Mouse (Mus musculus) CH12.LX (cell line): Measurements from ENCODE around the gene Mcee.

Experiments
- CTCF ChIP-seq, 2 experiments: IDR thresholded peaks in 1 of 2; conservative IDR thresholded peaks in 1 of 2; 2 replicates each; pipeline ENCODE4 v1.5.1; 2011 to 2012; ENCODE audit warnings: low read depth in 2 of 2, low read length in 2 of 2, improper control_type of control experiment in 1 of 2, inconsistent platforms in 1 of 2, mild to moderate bottlenecking in 1 of 2, moderate library complexity in 1 of 2
- JUND ChIP-seq: conservative IDR thresholded peaks from 2 replicates; pipeline ENCODE4 v1.6.1; 2011; ENCODE audit warnings: low read depth, low read length, improper control_type of control experiment
- MAFK ChIP-seq: IDR thresholded peaks from 2 replicates; pipeline ENCODE4 v1.6.1; 2011; ENCODE audit warnings: low read length, improper control_type of control experiment; ENCODE audit not compliant: insufficient replicate concordance
- MAX ChIP-seq: IDR thresholded peaks from 2 replicates; pipeline ENCODE4 v1.6.1; 2011; ENCODE audit warnings: low read length, improper control_type of control experiment
- MAZ ChIP-seq: IDR thresholded peaks from 2 replicates; pipeline ENCODE4 v1.6.1; 2012; ENCODE audit warnings: low read depth, mild to moderate bottlenecking, inconsistent platforms, low read length, improper control_type of control experiment, moderate library complexity
- POLR2A ChIP-seq: IDR thresholded peaks from 2 replicates; pipeline ENCODE4 v1.6.1; 2011; ENCODE audit warnings: low read depth, mild to moderate bottlenecking, improper control_type of control experiment, low read length
- RCOR1 ChIP-seq: conservative IDR thresholded peaks from 2 replicates; pipeline ENCODE4 v1.6.1; 2012; ENCODE audit warnings: low read depth, mild to moderate bottlenecking, inconsistent platforms, low read length, improper control_type of control experiment

DNA sequence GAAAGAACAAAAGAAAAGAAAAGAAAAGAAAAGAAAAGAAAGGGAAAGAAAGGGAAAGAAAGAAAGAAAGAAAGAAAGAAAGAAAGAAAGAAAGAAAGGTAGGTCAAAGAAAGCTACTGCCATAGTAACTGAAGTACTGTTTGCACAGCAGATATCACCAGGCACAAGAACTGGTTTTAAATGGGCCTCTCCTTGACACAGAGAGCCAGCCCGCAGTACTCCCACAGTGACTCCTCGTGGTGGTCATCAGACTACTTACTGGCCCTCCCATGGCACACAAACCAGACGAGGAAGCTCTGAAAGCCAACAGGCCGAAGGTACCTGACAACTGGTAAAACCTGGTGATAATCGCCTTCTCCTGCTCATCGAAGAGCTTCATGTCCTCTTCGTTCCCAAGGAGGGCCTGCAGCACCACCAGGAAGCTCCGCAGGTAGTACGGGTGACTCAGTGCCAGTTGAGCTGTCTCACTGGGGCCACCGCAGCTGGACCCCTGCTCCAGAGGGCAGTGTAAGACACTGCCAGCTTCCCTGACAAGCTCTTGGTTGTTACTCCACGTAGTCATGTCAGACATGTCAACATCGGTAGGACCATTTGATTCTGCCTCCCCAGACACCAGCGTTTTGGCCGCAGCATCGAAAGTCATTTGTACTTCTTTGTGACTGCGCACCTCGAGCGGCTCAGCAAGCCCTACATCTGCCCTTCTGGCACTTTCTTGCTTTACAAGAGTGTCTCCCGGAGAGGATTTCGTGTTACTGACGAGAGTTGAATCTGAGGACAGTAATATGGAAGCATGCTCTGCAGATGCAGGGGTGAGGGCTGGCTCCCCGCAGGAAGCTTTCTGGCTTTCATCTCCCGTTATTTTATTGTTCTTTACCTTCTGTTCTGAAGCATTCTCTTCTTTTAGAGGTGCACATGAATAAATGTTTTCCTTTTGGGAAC lies 20.2 kb upstream of the Mcee start:
- TF ChIP-seq POLR2A (no peak), MAZ (no peak), CTCF (conservative IDR thresholded peaks at IDR 0.05 in 1 of 2, IDR thresholded peaks at IDR 0.05 in 1 of 2; ENCODE audit: low read depth in 2 of 2, low read length in 2 of 2) (no peak), RCOR1 (no peak), JUND (no peak), MAFK (no peak), MAX (no peak)
